Mouse (Mus musculus) midbrain, embryonic 11.5 days (tissue): ENCODE results near the gene Cckar. TPM values are rescaled to one million over a fixed set of nuclear protein-coding genes. Genes with fewer than 3 reads are reported as not detected.

ENCODE experiments used
- ATAC-seq: fragments of 200-750 bp; cut with Nextera tagmentation; 2 replicates; pipeline ENCODE4 v1.8.0; 2017; ENCODE audit warnings: moderate TSS enrichment, moderate library complexity; ENCODE audit not compliant: low FRiP score
- DNase-seq: peaks from one replicate; pipeline ENCODE4 v3.0.0; 2015; ENCODE audit warnings: low spot score; ENCODE audit errors: missing footprints
- H3K27ac ChIP-seq: fragments of 300-500 bp; sonication (generic); 2 replicates; pipeline ENCODE4 v1.5.1; 2014; ENCODE audit warnings: low read depth, low read length
- H3K27me3 ChIP-seq: fragments of 300-500 bp; sonication (generic); 2 replicates; pipeline ENCODE4 v1.6.1; 2014; ENCODE audit warnings: mild to moderate bottlenecking, low read length, moderate library complexity, mixed read lengths; ENCODE audit not compliant: control insufficient read depth, insufficient read depth
- H3K36me3 ChIP-seq: fragments of 300-500 bp; sonication (generic); 2 replicates; pipeline ENCODE4 v1.6.1; 2014; ENCODE audit warnings: mild to moderate bottlenecking, low read length, moderate library complexity, mixed read lengths; ENCODE audit not compliant: control insufficient read depth, insufficient read depth
- H3K4me1 ChIP-seq: fragments of 300-500 bp; sonication (generic); 2 replicates; pipeline ENCODE4 v1.6.1; 2014; ENCODE audit warnings: low read length; ENCODE audit not compliant: control insufficient read depth, insufficient read depth
- H3K4me2 ChIP-seq: fragments of 300-500 bp; sonication (generic); 2 replicates; pipeline ENCODE4 v1.6.1; 2014; ENCODE audit warnings: mild to moderate bottlenecking, moderate library complexity
- H3K4me3 ChIP-seq: fragments of 300-500 bp; sonication (generic); 2 replicates; pipeline ENCODE4 v1.5.1; 2014; ENCODE audit warnings: low read depth, low read length
- H3K9ac ChIP-seq: fragments of 300-500 bp; sonication (generic); 2 replicates; pipeline ENCODE4 v1.6.1; 2014; ENCODE audit warnings: low read length
- H3K9me3 ChIP-seq: fragments of 300-500 bp; sonication (generic); 2 replicates; pipeline ENCODE4 v1.6.1; 2016; ENCODE audit warnings: low read length; ENCODE audit not compliant: control insufficient read depth
- WGBS: fragments of 180-500 bp; shearing (Covaris S2); extraction: QIAGEN DNeasy Blood & Tissue Kit; methylation state at CpG from one replicate; pipeline ENCODE4 v1.1.7; 2014; 5-methylcytosine and 5-hydroxymethylcytosine counted together
- polyA plus RNA-seq: library from polyadenylated mRNA; unstranded; fragments of >200 nt; fragmentation: Nextera tagmentation; extraction: Ambion mirVana; gene quantifications from 2 replicates; pipeline ENCODE4 v1.2.1, GENCODE M21; 2014

Cckar gene
- polyA plus RNA-seq, 1 experiment from 2014 or later, result 0.64 TPM

DNA sequence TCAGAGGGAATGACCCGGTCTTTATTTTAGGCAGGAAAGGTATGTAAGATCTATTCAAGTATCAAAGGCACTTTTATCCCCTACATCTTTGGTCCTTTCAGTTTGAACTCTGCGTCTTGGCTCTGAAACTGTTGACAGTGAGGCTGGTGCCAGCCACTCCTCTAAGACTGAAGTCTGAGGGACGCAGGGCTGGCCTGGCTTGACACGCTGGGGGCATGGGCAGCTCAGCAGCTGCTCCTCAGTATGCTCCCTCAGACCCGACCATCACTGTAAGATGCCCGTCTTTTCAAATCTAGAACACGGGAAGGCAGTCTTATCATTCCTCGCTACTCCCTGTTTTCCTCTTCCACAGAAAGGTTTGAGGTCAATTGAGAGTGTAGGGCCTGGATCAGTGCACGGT is 9.7 kb downstream of the Cckar start:
- Histone ChIP-seq H3K4me2 (no peak overlapping the region), H3K9ac (no peak overlapping the region), H3K4me1 (no peaks in the 10 kb centered on the region), H3K36me3 (no peaks in the 10 kb centered on the region), H3K27me3 (no peaks in the 10 kb centered on the region), H3K9me3 (no peaks in the 10 kb centered on the region), H3K4me3 (no peak overlapping the region), H3K27ac (no peak overlapping the region)
- ATAC-seq, result no peak
- no peak for DNase-seq
- WGBS, result 86% methylated on average over 9 of the region's 9 CpGs

DNA sequence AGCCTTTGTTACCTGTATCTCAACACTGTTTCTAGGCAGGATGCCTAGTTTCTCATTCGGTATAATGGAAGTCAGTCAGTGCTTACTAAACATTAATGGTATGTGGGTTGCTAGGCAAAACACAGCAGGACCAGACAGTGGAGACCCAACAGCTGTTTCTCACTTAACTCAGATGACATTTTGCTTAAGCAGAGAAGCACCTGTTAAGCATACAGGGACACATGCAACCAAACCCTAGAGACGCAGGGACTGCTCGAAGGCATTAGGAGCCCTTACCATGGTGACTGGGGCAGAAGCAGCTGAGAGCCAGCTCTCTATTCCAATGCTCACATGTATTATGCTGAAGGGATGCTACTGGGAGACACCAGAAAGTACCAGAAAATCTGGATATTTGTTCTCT is 10.8 kb downstream of the Cckar start:
- no peaks in the 10 kb centered on the region for H3K27me3 ChIP-seq
- no peak overlapping the region for H3K9ac ChIP-seq
- H3K36me3 ChIP-seq, result no peaks in the 10 kb centered on the region
- no peak overlapping the region for H3K4me2 ChIP-seq
- H3K27ac ChIP-seq, result no peak overlapping the region
- no peak overlapping the region for H3K4me3 ChIP-seq
- H3K4me1 ChIP-seq, result no peaks in the 10 kb centered on the region
- ATAC-seq (no peak), DNase-seq (no peak)
- 82% methylated on average over 3 of the region's 3 CpGs for WGBS
- no peaks in the 10 kb centered on the region for H3K9me3 ChIP-seq

DNA sequence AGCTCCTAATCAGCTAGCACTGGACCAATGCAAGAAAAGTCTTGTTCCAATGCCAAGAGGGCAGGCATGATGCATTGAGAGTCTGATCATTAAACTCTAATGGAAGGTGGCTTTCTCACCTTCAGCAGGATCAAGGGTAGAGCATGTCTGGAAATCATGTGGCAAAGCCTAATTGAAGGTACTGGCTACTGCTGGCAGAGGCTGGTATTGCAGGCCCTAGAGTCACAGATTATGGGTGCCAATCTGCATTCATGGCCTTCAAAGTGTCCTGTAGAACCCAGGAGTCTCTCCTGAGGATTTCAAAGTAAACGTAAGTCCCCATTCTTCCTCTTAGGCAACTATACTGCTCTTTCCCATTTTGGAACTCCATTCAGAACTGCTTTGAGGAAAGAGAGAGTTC is 14.8 kb downstream of the Cckar start:
- Histone ChIP-seq H3K4me3 (no peak overlapping the region), H3K4me1 (no peaks in the 10 kb centered on the region), H3K27me3 (no peaks in the 10 kb centered on the region), H3K9me3 (no peaks in the 10 kb centered on the region), H3K4me2 (no peak overlapping the region), H3K36me3 (no peaks in the 10 kb centered on the region), H3K9ac (no peak overlapping the region), H3K27ac (no peak overlapping the region)
- DNase-seq (no peak), ATAC-seq (no peak)
- WGBS, result 100% methylated on average over 1 of the region's 1 CpGs

DNA sequence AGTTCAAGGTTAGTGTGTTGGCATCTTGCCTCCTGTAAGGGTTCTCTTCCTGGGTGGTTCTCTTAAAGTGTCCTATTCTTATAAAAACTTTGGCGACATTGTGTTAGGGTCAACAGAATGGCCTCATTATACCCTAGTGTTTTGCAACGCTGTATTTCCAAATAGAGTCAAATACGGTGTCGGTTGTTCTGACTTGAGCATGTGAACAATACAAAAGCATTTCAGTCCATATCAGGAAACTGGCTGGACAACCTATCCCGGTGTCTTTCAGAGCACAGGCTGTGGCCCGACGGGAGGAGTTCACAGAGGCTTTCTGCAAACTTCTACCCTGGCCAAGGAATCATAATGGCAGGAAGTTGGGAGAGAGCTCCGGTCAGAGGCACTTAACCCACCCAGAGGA is 15.4 kb downstream of the Cckar start:
- ATAC-seq (no peak), DNase-seq (no peak)

DNA sequence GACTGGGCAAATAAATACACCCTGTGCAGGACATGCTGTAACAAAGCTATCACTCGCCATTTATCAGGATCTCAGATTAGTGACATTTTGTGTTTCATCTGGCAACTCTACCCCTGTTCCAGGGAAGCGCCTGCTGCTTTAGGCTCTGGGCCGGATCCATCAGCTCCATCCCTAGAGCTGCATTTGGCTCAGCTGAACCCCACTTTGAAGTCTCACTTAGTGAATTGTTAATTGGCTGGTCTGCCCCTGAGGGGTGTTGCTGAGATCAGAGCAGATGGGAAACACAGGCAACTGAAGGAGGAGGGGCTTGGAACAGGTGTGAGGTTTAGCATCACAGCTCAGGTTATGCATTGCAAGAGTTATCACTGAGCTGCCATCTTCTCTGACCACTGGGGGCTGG is 15.9 kb downstream of the Cckar start:
- H3K9me3 ChIP-seq, result no peaks in the 10 kb centered on the region
- H3K4me2 ChIP-seq, result no peak overlapping the region
- no peaks in the 10 kb centered on the region for H3K36me3 ChIP-seq
- H3K4me3 ChIP-seq, result no peak overlapping the region
- ATAC-seq (no peak), DNase-seq (no peak)
- H3K9ac ChIP-seq, result no peak overlapping the region
- H3K27me3 ChIP-seq, result no peaks in the 10 kb centered on the region
- H3K27ac ChIP-seq, result no peak overlapping the region
- H3K4me1 ChIP-seq, result no peaks in the 10 kb centered on the region
- 76% methylated on average over 3 of the region's 3 CpGs for WGBS

More for the DNA sequence above, 15.4 kb downstream of the Cckar start:
- no peak overlapping the region for H3K4me3 ChIP-seq
- no peak overlapping the region for H3K9ac ChIP-seq
- H3K9me3 ChIP-seq, result no peaks in the 10 kb centered on the region
- no peaks in the 10 kb centered on the region for H3K36me3 ChIP-seq
- no peaks in the 10 kb centered on the region for H3K4me1 ChIP-seq
- WGBS, result 91% methylated on average over 8 of the region's 8 CpGs
- H3K4me2 ChIP-seq, result no peak overlapping the region
- no peaks in the 10 kb centered on the region for H3K27me3 ChIP-seq
- no peak overlapping the region for H3K27ac ChIP-seq

DNA sequence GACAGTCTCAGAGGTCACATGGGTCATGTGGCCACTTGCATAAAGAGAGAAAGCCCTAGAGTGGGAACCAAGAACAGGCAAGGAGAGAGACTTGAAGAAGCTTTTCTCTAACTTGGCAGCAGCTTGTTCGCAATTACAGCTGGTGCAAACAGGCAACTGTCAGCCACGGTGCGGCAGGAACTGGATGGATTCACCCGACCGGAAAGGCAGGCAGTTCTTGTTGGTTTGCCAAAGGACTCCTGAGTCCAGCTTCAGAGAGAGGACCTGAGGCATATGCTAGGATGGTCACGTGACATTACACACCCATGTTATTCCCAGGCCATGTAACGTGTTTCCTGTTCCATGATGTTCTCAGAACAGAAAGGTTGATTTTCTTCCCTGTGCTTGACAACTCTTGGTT is 19.2 kb downstream of the Cckar start:
- Histone ChIP-seq H3K27me3 (no peaks in the 10 kb centered on the region), H3K4me3 (no peak overlapping the region), H3K4me2 (no peak overlapping the region), H3K27ac (no peak overlapping the region), H3K9ac (no peak overlapping the region), H3K9me3 (no peaks in the 10 kb centered on the region), H3K36me3 (no peaks in the 10 kb centered on the region), H3K4me1 (no peaks in the 10 kb centered on the region)
- DNase-seq (no peak), ATAC-seq (no peak)
- WGBS, result 81% methylated on average over 7 of the region's 7 CpGs

DNA sequence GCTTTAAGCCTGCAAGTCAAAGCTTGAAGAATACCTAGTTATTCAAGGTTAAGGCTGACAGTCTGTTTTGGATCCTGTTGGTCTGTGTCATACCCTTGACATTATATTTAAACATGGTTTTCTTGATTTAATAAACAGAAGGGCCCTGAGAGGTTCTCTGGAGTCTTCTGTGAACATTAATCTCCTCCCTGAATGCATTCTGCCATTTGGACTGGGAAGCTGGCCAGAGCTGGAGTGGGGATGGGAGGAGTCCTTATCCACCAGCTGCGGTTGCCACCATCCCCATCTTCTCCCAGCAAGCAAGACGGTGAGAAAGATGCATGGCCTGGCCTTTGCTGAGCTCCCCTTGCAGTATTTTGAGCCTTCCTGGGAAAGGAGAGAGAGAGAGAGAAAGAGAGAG is 21.1 kb downstream of the Cckar start:
- ATAC-seq (no peak), DNase-seq (no peak)
- no peak overlapping the region for H3K9ac ChIP-seq
- no peaks in the 10 kb centered on the region for H3K36me3 ChIP-seq
- no peak overlapping the region for H3K4me3 ChIP-seq
- no peaks in the 10 kb centered on the region for H3K4me1 ChIP-seq
- H3K9me3 ChIP-seq, result no peaks in the 10 kb centered on the region
- 82% methylated on average over 2 of the region's 2 CpGs for WGBS
- H3K27ac ChIP-seq, result no peak overlapping the region
- H3K4me2 ChIP-seq, result no peak overlapping the region
- no peaks in the 10 kb centered on the region for H3K27me3 ChIP-seq

DNA sequence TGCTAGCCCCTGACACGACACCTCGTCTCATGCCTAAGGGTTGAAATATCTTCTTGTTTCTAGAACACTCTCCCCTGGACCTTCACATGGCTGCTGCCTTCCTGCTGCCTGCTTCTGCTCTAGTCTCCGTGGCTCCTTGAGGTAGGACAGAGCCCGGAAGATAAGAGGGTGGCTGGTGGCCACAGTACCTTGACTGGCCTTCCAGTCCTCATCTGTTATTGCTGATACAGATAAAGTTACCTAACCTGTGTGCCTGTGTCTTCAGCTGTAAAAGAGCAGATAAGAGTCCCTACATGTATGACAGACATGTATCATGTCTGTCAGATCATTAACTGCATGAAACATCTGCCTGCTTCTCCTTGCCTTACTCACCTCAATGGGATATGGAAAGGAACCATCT is 21.9 kb downstream of the Cckar start:
- Histone ChIP-seq H3K9me3 (no peaks in the 10 kb centered on the region), H3K36me3 (no peaks in the 10 kb centered on the region), H3K4me1 (no peaks in the 10 kb centered on the region), H3K27me3 (no peaks in the 10 kb centered on the region), H3K4me2 (no peak overlapping the region), H3K4me3 (no peak overlapping the region), H3K27ac (no peak overlapping the region), H3K9ac (no peak overlapping the region)
- DNase-seq (no peak), ATAC-seq (no peak)
- 88% methylated on average over 4 of the region's 4 CpGs for WGBS

DNA sequence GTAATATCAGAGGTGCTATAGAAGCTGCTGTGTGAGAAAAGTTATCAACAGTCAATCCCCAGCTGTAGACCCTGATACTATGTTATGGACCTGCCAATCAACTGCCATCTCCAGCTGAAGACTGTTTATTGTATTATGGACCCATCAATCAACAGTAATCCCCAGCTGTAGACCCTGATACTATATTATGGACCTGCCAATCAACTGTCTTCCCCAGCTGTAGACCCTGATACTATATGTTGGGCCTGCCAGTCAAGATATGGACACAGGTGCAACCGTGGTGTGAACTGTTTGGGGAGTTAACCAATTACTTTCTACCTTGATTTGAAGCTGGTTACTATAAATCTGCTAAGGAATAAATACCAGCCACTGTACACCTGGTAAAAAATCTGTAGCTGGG is 23.1 kb downstream of the Cckar start:
- Histone ChIP-seq H3K36me3 (no peaks in the 10 kb centered on the region), H3K9me3 (no peaks in the 10 kb centered on the region), H3K27ac (no peak overlapping the region), H3K4me3 (no peak overlapping the region), H3K4me2 (no peak overlapping the region), H3K4me1 (no peaks in the 10 kb centered on the region), H3K27me3 (no peaks in the 10 kb centered on the region), H3K9ac (no peak overlapping the region)
- WGBS, result 86% methylated on average over 1 of the region's 1 CpGs
- no peak for ATAC-seq
- DNase-seq, result no peak

DNA sequence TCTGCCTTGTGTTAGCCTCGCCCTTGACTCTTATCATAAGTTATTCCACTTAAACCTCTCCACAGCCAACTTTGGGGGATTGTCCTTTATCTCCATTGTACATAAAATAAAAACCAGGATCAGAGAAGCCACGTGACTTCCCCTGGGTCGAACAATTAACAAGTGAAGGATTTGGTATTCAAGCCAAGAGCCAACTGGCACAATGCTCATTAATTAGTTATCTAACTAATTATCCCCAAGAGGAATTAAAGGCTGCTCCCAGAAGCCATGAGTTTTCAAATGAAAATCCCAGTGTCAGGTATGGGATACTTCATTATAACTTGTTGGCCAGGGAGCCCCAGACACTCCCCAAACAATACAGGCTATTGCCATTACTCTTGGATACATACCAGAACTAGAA is 23.6 kb downstream of the Cckar start:
- ATAC-seq, result no peak
- Histone ChIP-seq H3K27ac (no peak overlapping the region), H3K9ac (no peak overlapping the region), H3K27me3 (no peaks in the 10 kb centered on the region), H3K4me3 (no peak overlapping the region), H3K36me3 (no peaks in the 10 kb centered on the region), H3K4me1 (no peaks in the 10 kb centered on the region), H3K4me2 (no peak overlapping the region), H3K9me3 (no peaks in the 10 kb centered on the region)
- WGBS, result 79% methylated on average over 3 of the region's 3 CpGs
- DNase-seq, result no peak
